Mouse (Mus musculus): ENCODE results near the gene Mtch1.
"Not testable (repeated sequence)": the region's sequence is repeated elsewhere in the genome, so short reads cannot be mapped to it uniquely, and the experiment has no call there.

Mtch1 gene

GRCm38 (mm10) chr17:29347645-29348256 lies at the start of gene Mtch1:
TSS of gene Mtch1 (minus strand) at chr17:29347934.
- peak; percentile 99 for DNase-seq

GRCm38 (mm10) chr17:29396821-29397242 lies 49.1 kb upstream of the Mtch1 start:
- peak; percentile 94 for DNase-seq

GRCm38 (mm10) chr17:29396056-29396799 lies 48.5 kb upstream of the Mtch1 start:
- DNase-seq = no peak

GRCm38 (mm10) chr17:29395381-29395780 lies 47.6 kb upstream of the Mtch1 start:
- DNase-seq = no peak

DNA sequence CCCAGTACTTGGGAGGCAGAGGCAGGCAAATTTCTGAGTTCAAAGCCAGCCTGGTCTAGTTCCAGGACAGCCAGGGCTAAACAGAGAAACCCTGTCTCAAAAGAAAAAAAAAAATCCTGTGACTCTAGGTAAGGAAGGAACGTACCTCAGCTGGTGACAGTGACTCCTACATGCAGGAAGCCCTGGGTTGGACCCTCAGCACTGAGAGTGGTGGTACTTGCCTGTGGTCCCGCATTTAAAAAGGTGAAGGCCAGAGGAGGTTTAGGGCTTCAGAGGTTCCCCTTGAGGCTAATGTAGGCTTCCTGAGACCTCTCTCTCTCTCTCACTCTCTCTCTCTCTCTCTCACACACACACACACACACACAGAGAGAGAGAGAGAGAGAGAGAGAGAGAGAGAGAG lies 47.0 kb upstream of the Mtch1 start:
- DNase-seq = not testable (repeated sequence)

DNA sequence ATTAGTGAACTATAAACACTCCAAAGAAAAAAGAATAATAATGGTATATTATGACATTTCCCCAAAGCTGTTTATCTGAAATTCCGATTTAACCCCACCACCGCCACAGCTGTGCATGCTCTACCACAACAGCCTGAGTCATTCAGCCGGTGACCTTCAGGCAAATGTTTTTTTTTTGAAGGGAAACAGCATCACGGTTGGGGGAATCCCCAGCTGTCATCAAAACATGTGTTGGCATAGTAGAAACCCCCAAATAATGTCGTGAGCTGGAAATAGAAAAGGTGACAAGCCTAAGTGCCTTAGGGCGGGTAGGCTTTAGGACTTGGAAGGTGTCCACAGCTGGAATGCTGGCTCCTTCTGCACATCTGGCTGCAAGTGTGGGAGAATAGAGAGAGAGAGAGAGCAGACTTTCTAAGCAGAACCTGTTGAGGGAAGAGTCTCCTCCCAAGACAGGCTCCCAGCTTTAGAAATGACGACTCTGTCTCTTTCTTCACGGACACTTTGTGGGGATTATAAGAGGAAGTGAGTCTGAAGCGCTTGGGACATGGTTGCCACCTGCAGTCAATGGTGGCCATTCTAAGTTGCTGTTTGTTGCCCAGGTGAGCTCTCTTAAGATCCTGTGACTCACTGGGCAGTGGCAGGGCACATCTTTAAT lies 46.5 kb upstream of the Mtch1 start:
- no peak for DNase-seq

DNA sequence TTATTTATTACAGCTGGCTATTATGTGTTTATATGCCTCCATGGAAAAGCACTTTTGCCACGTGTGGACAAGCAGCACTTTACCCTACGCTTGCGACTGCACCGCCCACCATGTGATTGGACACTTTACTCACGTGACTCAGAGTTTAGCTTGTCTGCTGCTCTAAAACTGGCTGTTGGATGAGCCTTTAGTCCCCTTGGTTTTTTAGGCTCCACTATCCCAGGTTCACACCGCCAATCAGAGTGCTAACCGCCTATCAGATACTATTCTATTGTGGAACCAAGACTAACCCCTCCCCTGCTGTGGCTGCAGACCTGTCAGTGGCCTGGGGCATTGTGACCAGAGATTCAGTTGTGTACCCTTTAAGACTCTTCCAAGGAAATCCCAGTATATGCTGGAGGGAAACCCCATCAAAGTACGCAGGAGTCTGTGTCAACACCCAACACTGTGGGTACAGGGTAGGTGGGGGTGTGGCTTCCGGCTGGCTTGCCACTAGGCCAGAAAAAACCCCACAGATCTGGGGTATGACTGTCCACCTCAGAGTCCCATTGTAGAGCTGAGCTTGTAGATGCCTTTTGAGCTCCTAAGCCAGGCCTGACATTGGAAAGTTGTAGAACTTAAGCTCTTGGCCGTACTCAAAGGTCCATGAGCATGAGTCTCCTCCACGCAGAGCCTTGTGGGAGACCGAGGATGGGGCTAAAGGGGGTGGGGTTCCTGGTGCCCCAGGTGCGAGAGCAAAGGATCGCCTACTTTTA lies 45.8 kb upstream of the Mtch1 start:
- DNase-seq = no peak

DNA sequence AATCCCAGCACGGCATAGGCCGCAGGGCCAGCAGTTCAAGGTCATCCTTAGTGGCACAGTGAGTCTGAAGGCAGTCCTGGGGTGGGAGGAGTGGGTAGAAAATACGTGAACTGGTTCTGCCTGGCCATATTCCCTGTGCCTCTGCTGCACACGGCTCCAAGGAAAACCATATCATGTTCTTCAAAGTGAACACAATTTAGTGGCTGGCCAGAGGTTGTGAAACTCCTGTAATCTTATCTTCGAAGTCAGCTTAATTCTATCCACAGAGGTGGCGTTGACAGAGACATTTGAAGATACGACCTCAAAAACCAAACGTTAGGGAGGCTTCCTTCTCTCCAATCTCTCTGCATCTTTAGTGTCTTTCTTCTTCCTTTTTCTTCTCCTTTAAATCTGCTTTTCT lies 43.5 kb upstream of the Mtch1 start:
- no peak for DNase-seq

- DNase-seq = no peak
These were observed 41.2 kb upstream of the Mtch1 start for GRCm38 (mm10) chr17:29388978-29389377.

- no peak for DNase-seq
These were observed 38.0 kb upstream of the Mtch1 start for GRCm38 (mm10) chr17:29385746-29386145.

GRCm38 (mm10) chr17:29384850-29385438 lies 37.2 kb upstream of the Mtch1 start:
- peak; percentile 27 for DNase-seq

DNA sequence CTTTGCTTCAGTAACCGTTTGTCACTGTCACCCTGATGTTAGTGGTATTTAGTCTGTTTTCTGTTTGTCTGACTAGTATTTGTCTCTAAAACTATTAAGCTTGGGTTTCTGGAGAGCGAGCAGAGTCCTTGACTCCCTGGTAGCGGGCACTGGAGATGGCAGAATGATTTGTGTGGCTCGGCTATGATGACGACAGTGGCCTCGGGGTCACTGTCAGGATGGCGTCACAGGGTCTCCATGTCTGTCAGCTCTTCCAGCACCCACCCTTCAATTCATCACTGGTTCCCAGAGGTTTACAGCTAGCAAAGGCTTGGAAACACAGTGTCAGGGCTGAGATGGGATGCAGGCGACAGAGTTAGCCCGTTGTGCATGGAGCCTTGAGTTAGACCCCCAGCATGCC lies 36.2 kb upstream of the Mtch1 start:
- DNase-seq = no peak

DNA sequence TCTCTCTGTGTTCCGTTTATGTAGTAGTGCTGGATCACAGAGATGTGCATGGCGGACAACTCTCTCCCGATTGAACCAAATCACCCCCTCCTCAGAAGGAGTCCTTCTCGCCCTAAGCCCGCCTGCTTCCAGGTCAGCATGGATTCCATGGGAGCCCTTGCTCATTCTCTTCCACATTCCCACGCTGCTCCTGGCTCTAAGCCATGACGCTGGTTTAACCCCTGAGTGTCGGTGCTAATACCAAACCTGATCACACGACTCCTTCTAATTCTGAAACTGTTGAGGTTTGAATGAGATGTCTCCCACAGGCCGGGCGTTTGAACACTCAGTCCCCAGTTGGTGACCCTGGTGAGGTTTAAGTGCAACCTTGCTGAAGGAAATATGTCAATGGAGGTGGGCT lies 34.7 kb upstream of the Mtch1 start:
- peak; percentile 62 for DNase-seq

GRCm38 (mm10) chr17:29381472-29381871 lies 33.7 kb upstream of the Mtch1 start:
- peak; percentile 89 for DNase-seq

- DNase-seq = no peak
These were observed 32.5 kb upstream of the Mtch1 start for GRCm38 (mm10) chr17:29380241-29380640.

GRCm38 (mm10) chr17:29378056-29378455 lies 30.3 kb upstream of the Mtch1 start:
- no peak for DNase-seq

GRCm38 (mm10) chr17:29375871-29376270 lies 28.1 kb upstream of the Mtch1 start:
- DNase-seq = no peak

DNA sequence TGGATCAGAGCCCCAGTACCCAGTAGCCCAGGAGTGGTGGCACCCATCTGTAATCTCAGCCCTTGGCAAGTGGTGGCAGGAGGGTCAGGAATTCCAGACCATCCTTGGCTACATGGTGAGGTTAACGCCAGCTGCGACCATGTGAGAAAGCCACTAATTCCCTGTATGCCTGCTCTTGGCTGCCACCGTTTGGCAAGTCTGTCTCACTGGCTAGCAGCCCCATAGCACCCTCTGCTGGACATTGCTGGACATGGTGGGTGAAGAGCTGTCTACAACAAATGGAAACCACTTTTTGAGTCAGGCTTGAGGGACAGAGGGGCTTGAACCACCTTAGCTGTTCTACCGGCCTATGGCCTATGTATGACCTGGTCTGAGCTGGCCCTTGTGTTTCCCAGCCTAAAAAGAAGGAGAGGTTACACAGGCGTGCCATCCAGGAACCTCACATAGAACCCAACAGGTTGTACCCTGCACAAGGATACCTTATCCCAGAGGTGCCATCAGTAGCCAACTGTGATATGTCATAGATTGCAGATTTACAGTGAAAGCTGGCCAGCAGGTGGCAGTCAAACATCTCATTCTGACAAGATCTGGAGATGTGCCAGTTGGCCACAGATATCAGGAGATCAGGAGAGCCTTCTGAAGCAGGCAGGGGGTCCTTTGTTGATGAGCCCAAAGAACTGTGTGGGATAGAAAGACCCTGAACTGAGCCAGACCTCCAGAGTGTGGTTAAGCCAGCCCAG lies 23.4 kb upstream of the Mtch1 start:
- DNase-seq = peak; percentile 95

- no peak for DNase-seq
These were observed 21.0 kb upstream of the Mtch1 start for GRCm38 (mm10) chr17:29368726-29369125.

DNA sequence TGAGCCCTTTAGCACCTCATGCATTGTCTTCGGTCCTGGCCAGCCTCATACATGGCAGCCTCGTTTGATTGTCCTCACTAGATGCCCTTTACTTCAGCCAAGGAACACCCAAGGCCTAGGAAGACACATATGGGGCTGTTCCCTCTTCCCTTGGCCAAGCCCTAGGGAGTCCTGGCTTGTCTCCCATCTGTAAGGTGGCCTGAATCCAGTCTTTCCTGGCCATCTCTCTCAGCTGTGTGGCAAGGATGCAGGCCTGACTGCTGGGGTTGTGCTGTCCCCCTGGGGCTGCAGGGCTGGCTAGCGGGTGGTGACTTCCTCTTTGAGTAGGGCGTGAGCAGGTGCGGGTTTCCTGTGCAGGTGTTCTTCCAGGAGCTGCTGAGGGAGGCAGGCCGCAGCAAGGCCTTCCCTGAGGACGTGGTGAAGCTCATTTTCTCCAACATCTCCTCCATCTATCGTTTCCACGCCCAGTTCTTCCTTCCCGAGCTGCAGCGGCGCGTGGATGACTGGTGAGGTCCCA lies 17.4 kb upstream of the Mtch1 start:
- DNase-seq = no peak

DNA sequence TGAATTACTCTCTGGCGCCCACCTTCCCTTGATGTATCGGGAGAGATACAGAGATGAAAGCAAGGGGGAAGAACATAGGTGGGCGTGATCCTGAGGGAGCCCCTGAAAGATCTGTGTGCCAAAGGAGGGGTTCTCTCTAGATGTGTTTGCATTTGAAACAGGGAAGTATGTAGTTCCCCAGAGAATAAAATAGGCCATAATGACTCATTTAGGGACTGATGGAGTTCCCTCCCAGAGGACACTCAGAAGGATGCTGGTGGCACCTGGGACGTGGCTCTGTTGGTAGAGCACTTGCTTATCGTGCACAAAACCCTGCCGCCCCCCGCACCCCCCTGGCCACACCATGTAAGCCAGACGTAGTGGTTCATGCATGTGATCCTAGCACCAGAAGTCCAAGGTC lies 15.4 kb upstream of the Mtch1 start:
- no peak for DNase-seq
